Mouse (Mus musculus) retina, postnatal 1 day (tissue): ENCODE measurements around the gene Tnfrsf1a.
"Not testable (repeated sequence)": the region's sequence is repeated elsewhere in the genome, so short reads cannot be mapped to it uniquely, and the experiment has no call there.

Experiments
- DNase-seq: peaks from one replicate; pipeline ENCODE4 v3.0.0-alpha.2; 2012

Tnfrsf1a gene

GRCm38 (mm10) chr6:125348721-125349574, at the start of gene Tnfrsf1a:
Gene Tnfrsf1a, plus strand, starts transcription at chr6:125349362.
- no peak for DNase-seq

- DNase-seq = no peak
Observed at GRCm38 (mm10) chr6:125300982-125301381, 48.2 kb upstream of the Tnfrsf1a start.

- no peak for DNase-seq
Observed at GRCm38 (mm10) chr6:125302231-125302982, 46.8 kb upstream of the Tnfrsf1a start.

GRCm38 (mm10) chr6:125303242-125303641, 45.9 kb upstream of the Tnfrsf1a start:
- DNase-seq = no peak

DNA sequence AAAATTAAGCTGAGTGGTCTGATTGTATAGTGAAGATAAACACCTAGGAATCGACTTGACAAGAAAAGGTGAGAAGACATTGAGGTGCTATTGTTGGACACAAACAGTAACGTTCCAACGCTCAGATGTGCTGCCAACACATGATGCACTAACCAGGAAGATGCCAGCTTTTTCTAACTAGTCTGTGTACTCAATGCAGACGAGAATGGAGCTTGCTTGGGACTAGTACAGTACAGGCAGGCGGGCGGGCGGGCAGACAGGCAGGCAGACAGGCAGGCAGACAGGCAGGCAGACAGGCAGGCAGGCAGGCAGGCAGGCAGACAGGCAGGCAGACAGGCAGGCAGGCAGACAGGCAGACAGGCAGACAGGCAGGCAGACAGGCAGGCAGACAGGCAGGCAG, 44.8 kb upstream of the Tnfrsf1a start:
- not testable (repeated sequence) for DNase-seq

DNA sequence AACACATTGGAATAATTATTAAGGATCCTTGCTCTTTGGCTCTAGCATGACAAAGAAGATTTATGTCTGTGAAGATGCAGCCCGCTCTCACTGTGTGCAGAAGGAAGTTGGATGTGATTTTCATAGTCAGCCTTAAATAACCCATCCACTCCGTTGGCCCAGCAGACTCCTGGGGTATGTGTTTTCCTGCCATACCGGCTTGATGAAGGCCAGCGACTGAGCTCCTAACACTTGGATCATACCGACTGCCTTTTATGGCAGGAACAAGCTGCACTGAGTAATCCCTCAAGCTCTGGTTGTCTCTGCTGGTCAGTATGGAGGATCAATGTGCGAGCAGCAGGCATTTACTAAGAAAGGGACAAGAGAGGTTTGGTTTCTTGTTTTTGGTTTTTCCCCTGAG, 43.7 kb upstream of the Tnfrsf1a start:
- DNase-seq = no peak

- DNase-seq = no peak
Observed at GRCm38 (mm10) chr6:125307091-125307490, 42.1 kb upstream of the Tnfrsf1a start.

DNA sequence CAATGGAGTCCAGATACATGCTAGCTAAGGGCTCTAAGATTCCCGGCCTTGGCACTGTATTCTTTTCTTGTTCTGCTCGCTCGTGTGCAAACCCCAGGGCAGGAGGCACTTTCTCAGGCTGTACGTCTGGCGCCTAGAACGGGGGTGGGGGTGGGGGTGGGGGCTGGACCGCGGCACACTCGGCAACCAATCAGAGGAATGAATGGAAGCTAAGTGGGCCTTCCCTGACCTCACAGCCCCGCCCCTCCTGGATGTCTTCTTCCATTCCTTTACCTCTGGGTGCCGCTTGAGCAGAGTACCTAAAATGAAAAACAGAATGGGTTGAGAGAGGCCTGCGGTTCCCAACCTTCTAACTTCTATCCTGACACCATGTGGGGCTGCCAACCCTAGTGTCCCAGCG, 40.2 kb upstream of the Tnfrsf1a start:
- DNase-seq = peak; percentile 32

DNA sequence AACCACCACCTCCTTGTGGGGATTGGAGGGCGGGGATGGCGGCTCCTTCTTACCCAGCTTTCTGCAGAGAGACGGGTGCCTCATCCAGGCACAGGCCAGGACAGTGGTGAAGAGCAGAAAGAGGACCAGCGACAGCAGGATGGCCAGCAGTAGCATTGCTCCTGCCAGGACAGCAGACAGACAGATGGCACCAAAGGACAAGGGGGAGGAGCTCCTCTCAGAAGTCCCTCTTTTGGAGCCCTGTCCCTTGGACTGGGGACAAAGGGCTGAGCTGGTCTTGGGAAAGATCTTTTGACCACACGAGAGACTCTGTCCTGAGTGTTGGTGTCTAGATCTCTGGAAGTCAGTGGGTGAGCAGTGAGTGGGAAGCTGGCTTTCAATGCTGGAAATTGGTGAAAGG, 39.8 kb upstream of the Tnfrsf1a start:
- DNase-seq = no peak

- DNase-seq = no peak
Observed at GRCm38 (mm10) chr6:125312171-125312570, 37.0 kb upstream of the Tnfrsf1a start.

DNA sequence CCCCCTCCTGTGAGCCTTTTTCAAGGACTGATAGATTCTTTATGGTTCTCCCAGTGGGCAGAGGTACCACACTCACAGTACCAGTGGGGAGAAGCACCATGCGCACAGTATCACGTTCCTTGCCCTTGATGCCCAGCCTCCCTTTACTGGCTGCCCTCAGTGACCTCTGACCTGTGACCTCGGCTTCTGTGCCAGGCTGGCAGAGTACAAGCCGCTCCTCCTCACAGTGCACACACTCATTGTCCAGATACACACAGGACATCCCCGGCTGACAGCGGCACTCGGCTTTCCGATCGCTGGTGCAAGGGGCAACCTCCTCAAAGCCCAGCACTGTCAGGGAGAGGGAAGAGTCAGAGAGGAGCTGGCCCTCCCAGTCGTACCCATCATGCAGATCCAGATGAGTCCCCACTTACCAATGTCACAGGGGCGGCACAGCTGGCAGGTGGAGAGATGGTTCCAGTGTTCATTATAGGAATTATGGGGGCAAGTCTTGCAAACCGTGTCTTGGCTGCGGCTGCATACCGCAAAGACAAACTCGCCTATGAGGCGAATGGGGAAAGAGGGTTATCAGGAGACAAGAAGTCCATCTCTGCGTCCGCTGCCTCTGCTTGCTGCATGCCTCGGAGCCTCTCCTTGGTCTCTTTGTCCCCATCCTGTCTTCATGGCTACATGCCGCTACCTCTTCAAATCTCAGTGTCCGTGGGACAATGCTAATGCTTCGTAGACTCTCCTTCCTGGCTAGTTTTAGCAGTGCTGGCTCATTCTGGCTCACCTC, 36.4 kb upstream of the Tnfrsf1a start:
- no peak for DNase-seq

DNA sequence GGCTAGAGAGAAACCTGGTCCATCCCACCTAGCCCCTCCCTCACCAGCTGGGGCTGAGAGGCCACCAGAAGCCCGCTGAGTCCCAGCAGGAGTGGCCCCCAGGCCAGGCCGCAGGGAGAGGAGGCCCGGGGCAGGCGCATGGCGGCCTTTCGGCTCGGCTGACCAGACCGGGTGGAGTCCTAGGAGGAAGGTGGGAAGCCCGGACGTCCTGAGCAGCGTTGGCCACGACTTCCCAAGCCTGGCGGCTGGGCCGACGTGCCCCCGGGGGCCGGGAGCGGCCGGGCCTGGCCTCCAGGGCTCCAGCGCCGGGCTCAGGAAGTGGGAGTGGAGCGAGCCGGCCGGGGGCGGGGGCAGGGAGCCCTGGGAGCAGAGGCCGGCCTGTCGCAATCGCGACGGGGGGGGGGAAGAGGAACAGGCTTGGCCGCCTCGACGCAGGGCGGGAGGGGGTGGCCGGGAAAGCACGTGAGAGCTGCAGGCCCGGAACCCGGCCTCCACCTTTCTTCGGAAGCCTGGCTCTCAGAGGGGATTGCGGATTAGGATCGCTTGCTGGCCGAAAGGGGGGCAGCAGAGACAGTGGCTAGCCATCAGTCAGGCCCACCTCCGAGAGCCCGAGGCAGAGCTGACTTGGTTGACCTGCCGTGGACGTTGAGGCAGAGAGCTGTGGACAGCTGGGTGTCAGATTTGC, 35.5 kb upstream of the Tnfrsf1a start, which contains the start of gene Ltbr:
TSS of gene Ltbr (minus strand) at position 340 of the 685 bp plus-strand sequence.
- DNase-seq = peak; percentile 83

DNA sequence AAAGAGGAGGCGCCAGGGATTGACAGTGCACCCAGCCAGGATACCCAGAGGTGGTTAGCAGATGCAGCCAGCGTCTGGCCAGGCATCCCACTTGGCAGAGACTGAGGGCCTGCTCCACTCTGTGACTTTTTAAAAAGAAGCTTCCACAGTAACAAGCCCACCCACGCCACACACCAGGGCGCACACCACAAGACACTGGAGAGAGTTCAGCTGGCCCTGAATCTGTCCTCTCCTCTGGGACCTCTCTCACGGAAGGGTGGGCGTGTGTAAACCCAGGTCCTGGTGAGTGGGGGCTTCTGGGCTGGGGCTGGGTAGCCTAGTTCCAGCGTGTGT, 35.0 kb upstream of the Tnfrsf1a start:
- DNase-seq = no peak

GRCm38 (mm10) chr6:125314746-125315145, 34.4 kb upstream of the Tnfrsf1a start:
- DNase-seq = no peak

GRCm38 (mm10) chr6:125317077-125317476, 32.1 kb upstream of the Tnfrsf1a start:
- peak; percentile 69 for DNase-seq

- DNase-seq = no peak
Observed at GRCm38 (mm10) chr6:125318981-125319918, 29.9 kb upstream of the Tnfrsf1a start.

DNA sequence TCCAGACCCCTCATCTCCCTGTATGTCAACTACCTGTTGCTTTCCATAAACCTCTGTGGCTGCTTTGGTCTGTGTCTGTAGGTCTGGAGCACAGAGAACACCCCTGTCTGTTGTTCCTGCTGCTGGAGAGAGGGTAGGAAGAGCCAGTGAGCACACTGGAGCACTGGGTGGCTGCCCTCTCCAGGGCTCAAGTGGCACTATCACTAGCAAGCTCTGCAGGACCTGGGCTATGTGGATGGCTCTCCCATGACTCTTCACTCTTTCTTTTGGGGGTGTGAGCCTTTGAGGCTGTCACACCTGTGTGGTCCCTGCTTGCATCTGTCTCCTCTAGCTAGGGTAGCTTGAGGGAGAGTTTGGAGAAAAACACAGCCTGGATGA, 29.3 kb upstream of the Tnfrsf1a start:
- no peak for DNase-seq

DNA sequence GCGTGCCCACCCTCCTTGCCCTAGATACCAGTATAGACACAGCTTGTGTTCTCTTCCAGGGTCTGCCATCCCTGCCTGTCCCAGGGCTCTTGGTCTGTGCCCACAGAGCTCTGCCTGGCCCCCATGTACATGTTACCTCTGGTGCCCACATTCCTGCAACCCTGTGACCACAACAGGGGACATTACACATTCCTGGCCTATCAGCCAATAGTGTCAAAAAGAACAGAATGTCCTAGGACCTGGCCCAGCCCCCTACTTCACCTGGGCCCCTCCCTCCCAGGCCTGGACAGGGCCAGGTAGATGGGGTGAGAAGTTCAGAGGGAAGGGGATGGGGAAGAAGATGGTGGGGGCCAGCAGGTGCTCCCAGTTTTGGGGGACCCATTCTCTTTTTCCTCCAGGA, 28.8 kb upstream of the Tnfrsf1a start, which contains the start of gene Scnn1a:
TSS of gene Scnn1a (plus strand) at position 337 of the 400 bp plus-strand sequence.
- no peak for DNase-seq

- DNase-seq = no peak
Observed at GRCm38 (mm10) chr6:125321114-125321855, 27.9 kb upstream of the Tnfrsf1a start.

GRCm38 (mm10) chr6:125322794-125323193, 26.4 kb upstream of the Tnfrsf1a start:
- no peak for DNase-seq

DNA sequence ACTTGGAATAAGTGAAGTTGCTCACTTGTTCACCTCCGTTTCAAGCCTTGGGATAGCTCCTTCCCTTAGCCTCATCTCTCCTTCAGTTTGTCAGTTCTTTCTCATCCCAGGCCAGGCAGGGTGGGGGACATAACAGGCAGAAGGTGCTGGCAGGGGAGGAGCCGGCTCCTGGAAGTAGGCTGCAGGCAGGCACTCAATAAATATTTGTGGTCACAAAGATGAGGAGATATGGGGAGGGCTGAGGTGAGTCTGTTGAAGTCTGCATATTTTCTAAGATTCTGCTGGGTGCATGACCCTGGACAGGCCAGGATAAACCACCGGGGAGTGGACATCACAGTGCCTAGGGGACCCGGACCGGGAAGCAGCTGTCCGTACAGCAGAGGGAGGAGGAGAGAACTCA, 25.6 kb upstream of the Tnfrsf1a start:
- DNase-seq = no peak
